Mouse (Mus musculus): ENCODE data around the gene Zfp553.

DNA sequence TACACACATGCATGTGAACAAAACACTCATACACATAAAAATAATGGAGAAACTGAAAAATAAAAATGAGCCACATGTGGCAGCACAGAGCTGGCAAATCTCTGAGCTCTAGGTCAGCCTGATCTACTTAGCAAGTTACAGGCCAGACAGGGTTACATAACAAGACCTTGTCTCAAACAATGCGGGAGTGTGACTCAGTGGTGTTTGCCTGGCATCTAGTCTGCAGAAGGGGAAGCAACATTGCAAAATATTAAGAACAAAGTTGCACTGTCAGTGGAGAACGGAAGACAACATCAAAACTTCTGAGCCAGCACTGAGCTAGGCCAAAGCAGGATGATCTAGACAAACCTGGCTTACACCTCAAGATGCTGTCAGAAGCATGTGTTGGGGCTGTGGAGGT lies 37.4 kb downstream of the Zfp553 start:
- TF ChIP-seq CTCF (IDR thresholded peaks at IDR 0.05; ENCODE audit: control insufficient read depth, insufficient read depth, low read length): no peak
- TF ChIP-seq POLR2A (IDR thresholded peaks at IDR 0.05; ENCODE audit: borderline replicate concordance, control insufficient read depth, low read depth, low read length): no peak

Measured in bone marrow, adult 2 months (tissue).